8 mouse cellular contexts compared by ENCODE assay signal in the genomic region with DNA sequence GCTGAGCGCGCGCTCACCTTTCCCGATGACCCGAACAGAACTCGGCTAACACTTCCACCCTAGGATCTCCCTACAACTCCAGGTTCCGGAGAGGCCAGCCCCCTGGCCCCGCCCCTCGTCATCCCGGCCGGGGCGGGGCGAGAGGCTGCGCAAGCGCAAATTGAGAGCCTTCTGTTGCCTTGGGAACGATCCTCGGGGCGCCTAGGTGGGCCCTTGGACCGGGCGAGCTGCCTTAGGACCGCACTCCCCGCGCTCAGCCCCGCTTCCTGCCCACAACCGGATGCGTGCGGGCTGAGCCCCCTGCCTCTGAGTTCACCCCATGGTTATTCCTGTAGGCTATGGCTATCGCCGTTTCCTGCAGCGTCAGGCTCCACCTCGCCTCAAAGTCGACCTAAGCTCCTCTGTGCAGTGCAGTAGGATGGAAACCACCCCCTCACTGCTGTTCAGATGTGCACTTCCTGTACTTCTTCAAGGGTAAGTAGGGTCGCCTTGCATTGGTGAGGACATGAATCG. TPM values are rescaled to one million over a fixed set of nuclear protein-coding genes. Genes with fewer than 3 reads are reported as not detected.
A peak's percentile ranks its signal among the peaks of the same experiment; 100 is the strongest.
DNase-seq lines count a peak whose midpoint lies in the region; ATAC-seq lines count a peak whose summit lies in the region.

Pigx (minus strand) TSS at position 103 of the 513 bp plus-strand sequence.
Cep19 (plus strand) TSS at position 163 of the 513 bp plus-strand sequence.

- peak; percentile 97 for DNase-seq in ZHBTc4 (ENCODE audit: low read depth, low spot score)
- peak; percentile 79 to 83 for DNase-seq in gastrocnemius, adult 8-10 months (ENCODE audit: low spot score in 2 of 2)
- DNase-seq in induced T-regulatory cell, adult 2 months (ENCODE audit: low read depth), result peak; percentile 93
- DNase-seq in left cerebral cortex, adult 9 months (ENCODE audit: low spot score in 2 of 2), result peak; percentile 68 to 88
- peak; percentile 86 for DNase-seq in right cerebral cortex, postnatal 14 days
- peak; percentile 88 to 90 for DNase-seq in urinary bladder, postnatal 36 days (ENCODE audit: low spot score in 2 of 2)

- ATAC-seq in common myeloid progenitor, adult 5-6 weeks (replicated peaks; ENCODE audit: low read depth, poor library complexity, severe bottlenecking), result peak; percentile 93
- peak; percentile 89 for ATAC-seq in megakaryocyte progenitor cell, adult 5-6 weeks (replicated peaks; ENCODE audit: poor library complexity)

RNA-seq across cellular contexts. Expression of gene Pigx, which starts in this region (rescaled TPM):
- total RNA-seq in common myeloid progenitor, adult 5-6 weeks (2017), result 52.3 and 61.7 TPM in 2 replicates
- 10 to 100 TPM; 11.3 to 17.4 (median 11.7) TPM for total RNA-seq in gastrocnemius, adult 8-10 months (2022)
- total RNA-seq in megakaryocyte progenitor cell, adult 5-6 weeks (2015), result 95.8 and 106 TPM in 2 replicates
- 49.1 and 57.9 TPM in 2 replicates for total RNA-seq in megakaryocyte progenitor cell, adult 5-6 weeks (2017)

RNA-seq across cellular contexts. Expression of gene Cep19, which starts in this region (rescaled TPM):
- total RNA-seq in common myeloid progenitor, adult 5-6 weeks (2017), result 22.2 and 28.6 TPM in 2 replicates
- 10 to 100 TPM in 2 of 4 experiments, 1 to 10 TPM in 2; 9.5 to 11.1 (median 10.2) TPM for total RNA-seq in gastrocnemius, adult 8-10 months (2022)
- 18.0 and 22.8 TPM in 2 replicates for total RNA-seq in megakaryocyte progenitor cell, adult 5-6 weeks (2015)
- total RNA-seq in megakaryocyte progenitor cell, adult 5-6 weeks (2017), result 29.0 and 30.7 TPM in 2 replicates

Comparison
In these comparisons a context has a peak if more than half of its experiments do, and no peak if none do; other contexts are left out.
1. Peak in every context shown above with its lines: DNase-seq and ATAC-seq.